Mouse (Mus musculus): Measurements from ENCODE around the gene Hmgcl.
"Not testable (repeated sequence)": the region's sequence is repeated elsewhere in the genome, so short reads cannot be mapped to it uniquely, and the experiment has no call there.

Hmgcl gene

DNA sequence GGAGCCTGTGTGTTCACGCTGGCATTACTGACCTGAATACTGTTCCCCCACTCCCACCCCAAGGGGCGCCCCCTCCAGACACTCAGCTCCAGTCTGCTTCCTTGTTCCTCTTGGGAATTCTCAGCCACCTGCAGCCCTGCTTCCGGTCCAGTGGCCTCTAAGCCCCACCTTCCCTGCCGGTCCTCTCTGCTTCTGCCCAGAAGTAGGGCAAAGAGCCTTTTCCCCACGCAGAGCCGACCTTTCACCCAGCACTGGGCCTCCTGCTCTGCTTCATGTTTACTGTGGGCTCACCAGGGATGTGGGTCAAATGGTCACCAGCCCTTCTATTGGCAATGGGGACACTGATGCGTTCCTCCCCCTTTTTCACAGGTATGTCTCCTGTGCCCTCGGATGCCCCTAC, 12.1 kb downstream of the Hmgcl start:
- no peak for DNase-seq (ENCODE audit: extremely low read depth, low read depth, low spot score)

DNA sequence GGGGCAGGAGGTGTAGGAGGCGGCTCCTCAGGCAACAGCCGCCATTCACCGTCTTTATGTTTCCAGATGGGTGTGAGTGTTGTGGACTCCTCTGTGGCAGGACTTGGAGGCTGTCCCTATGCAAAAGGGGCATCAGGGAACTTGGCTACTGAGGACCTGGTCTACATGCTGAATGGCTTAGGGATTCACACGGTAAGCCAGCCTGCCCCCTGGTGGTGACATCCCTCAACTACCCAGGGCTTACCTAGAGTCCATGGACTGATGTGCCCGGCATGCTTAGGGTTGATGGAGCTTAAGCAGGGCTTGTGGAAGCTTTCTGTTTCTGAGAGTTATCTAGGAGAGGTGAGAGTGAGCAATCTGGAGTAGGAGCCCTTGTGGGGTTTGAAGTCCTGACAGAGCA, 14.5 kb downstream of the Hmgcl start:
- DNase-seq (ENCODE audit: extremely low read depth, low read depth, low spot score): no peak

DNA sequence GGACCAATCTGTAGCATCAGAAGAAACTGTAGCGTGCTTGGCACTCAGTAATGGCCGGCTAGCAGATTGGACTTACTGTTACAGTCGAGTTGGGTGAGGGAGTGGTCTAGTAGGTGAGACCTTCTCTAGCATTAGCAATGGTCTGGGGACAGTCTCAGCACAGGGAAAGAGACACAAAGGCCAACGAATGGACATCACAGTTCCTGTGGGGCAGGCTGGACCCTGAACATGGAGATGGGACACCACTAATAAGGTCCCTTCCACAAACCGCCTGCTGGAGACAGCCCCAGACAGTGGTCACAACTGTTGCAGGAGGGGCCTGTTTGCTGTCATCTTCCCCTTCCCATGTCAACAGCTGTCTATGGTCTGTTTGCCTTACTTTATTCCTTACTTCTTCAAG, 15.5 kb downstream of the Hmgcl start:
- DNase-seq (ENCODE audit: extremely low read depth, low read depth, low spot score): no peak

DNA sequence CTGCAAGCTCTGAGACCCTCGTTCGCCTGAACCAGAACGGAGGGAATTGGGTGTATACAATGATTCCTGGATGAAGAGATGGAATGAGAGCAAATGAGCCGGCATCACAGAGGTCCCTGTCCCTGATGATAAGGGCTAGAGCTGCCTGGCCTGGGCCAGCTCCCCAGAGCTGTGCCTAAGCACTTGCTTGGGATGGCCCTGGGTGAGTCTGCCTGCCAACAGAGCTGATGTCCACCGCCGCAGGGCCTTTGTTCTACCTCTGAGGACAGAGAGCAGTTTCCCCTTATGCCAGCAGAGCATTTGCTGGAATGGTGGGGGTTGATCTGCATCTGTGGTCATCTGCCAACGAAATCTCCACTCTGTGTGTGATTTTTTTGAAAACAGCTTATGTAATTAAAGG, 15.9 kb downstream of the Hmgcl start:
- no peak for DNase-seq (ENCODE audit: extremely low read depth, low read depth, low spot score)

DNA sequence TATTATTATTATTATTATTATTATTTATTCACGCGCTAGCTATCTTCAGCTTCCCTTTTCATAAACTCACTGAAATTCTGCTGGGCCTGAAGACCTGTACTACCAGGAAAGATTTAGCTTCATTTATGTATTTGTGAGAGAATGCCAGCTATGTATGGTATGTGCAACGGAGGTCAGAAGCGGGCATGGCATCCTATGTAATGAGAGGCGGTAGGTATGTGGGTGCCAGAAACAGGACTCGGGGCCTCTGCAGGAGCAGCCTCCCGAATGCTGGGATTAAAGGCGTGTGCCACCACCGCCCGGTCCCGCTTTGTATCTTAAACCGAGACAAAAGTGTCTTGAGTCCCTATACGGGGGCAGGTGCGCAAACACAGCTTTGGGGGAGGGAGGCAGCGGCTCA, 16.7 kb downstream of the Hmgcl start:
- DNase-seq (ENCODE audit: extremely low read depth, low read depth, low spot score): no peak

DNA sequence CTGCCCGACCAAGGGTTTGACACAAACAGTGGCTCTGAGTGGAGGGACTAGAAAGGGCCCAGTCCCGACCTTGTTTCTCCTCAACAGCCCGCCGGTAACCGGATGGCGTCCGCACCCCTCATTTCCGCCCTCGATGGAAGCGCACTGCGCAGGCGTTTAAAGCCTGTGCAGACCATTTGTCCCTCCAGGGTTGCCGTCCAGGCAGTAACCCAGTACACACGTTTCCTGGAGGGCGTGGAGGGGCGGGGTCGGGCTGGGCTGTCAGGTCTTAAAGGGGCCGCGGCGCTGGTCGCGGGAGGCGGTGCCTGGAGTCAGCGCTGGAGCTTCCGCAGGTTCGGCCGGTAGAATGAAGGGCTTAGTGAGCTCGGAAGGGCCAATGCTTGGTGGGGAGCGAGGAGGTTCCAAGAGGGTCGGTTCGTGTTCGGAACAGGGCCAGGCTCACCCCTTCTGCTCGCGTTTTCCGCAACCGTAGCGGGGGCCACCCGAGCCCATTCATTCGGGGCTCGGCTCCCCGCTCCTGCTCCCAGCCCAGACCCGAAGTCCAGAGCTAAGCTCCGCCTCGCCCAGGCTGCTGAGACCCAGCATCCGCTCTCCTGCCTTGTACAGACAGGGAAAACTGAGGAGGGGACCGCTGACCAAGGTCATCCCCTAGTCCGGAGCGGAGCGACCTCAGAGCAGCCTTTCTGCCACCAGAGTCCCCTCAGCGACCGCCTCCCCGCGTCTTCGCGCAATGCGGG, 17.4 kb downstream of the Hmgcl start, which contains the start of gene Gale:
TSS of gene Gale (plus strand) at position 271 of the 737 bp plus-strand sequence.
- peak; percentile 77 for DNase-seq (ENCODE audit: extremely low read depth, low read depth, low spot score)

DNA sequence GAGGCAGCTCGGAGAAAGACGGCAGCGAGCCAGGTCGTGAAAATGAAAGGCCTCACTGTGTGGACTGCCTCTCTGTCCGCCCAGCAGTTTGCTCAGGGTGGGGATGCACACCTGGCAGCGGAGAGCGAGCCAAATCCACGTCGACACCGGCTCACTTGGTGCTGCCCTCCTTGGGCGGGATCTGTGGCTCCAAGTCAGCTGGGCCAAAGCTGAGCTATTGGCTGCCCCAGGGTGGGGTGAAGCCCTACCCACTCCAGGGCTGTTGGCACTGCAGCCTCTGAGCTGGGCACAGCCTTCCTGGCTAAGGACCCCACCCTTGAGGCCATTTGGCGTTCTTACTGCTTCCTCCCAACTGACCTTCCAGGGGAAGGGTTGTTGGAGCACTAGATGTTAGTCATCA, 18.2 kb downstream of the Hmgcl start:
- DNase-seq (ENCODE audit: extremely low read depth, low read depth, low spot score): peak; percentile 54

DNA sequence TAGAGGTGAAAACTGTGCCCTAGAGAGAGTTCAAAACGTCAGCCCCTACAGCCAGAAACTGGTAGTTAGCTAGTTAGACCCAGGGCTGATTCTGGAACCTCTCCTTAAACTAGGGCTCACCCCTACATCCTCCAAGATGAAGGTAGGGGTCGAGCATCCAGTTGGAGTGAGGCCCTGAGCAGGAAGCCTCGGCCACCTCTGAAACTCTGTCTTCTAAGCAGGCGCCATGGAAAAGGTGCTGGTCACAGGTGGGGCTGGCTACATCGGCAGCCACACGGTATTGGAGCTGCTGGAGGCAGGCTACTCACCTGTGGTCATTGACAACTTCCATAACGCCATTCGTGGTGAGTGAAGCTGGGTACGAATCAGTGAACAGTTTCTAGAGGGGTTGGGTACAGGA, 18.9 kb downstream of the Hmgcl start:
- no peak for DNase-seq (ENCODE audit: extremely low read depth, low read depth, low spot score)

DNA sequence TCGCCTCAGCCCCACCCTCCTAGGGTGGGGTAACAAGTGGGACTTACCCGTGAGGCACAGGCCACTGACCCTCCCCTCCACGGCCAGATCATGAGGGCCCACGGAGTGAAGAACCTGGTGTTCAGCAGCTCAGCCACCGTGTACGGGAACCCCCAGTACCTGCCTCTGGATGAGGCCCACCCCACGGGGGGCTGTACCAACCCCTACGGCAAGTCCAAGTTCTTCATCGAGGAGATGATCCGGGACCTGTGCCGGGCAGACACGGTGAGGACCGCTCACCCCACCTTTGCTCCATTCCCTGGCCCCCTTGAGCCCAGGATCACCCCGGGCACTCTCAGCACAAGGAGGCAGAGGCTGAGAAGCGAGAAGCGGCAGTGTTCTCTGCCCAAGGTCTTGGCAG, 20.0 kb downstream of the Hmgcl start:
- no peak for DNase-seq (ENCODE audit: extremely low read depth, low read depth, low spot score)

DNA sequence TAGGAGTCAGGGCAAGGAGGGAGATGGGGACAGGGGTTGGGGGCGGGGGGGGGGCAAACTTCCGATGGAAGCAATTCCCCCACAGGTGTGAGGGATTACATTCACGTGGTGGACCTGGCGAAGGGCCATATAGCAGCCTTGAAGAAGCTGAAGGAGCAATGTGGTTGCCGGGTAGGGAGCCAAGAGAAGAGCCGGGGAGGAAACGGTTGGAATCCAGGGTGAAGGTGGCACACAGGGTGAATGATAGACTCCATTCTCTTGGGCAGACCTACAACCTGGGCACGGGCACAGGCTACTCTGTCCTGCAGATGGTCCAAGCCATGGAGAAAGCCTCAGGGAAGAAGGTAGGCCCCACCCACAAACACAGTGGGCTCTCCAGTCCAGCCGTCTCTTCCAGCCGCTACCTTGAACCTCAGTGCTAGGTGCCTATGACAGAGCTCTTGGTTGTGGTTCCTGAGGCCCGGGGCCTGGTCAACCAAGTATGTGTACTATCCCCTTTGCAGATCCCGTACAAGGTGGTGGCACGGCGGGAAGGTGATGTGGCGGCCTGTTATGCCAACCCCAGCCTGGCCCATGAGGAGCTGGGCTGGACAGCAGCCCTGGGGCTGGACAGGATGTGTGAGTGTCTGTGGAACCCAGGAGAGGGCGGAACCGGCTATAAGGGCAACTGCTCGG, 21.0 kb downstream of the Hmgcl start:
- DNase-seq (ENCODE audit: extremely low read depth, low read depth, low spot score): no peak

DNA sequence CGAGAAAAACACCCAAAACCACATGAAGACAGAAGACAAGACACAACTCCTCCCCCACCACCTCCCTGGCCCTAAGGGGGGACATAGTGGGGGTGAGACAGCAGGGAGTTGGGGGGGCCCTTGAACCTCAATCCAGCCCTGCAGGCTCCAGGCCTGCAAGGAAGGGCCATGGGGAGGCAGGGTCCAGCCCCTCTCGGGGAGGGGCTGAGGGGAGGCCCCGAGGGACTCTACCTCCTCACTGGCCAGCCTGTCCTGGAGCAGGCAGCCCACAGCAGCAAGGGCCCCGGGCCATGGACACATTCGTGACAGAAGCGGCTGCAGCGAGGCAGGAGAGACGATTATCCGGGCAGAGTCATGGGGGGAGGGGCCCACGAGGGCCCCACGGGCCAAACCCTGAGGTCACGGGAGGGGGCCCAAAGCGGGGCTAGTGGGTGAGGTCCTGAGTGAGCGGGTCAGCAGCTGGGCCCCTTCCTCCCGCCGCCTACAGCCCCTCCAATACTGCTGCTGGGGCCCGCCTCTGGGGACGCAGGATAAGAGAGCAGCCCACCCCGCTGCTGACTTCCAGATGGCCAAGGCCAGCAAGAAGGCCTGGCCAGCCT, 22.1 kb downstream of the Hmgcl start:
- DNase-seq (ENCODE audit: extremely low read depth, low read depth, low spot score): no peak

DNA sequence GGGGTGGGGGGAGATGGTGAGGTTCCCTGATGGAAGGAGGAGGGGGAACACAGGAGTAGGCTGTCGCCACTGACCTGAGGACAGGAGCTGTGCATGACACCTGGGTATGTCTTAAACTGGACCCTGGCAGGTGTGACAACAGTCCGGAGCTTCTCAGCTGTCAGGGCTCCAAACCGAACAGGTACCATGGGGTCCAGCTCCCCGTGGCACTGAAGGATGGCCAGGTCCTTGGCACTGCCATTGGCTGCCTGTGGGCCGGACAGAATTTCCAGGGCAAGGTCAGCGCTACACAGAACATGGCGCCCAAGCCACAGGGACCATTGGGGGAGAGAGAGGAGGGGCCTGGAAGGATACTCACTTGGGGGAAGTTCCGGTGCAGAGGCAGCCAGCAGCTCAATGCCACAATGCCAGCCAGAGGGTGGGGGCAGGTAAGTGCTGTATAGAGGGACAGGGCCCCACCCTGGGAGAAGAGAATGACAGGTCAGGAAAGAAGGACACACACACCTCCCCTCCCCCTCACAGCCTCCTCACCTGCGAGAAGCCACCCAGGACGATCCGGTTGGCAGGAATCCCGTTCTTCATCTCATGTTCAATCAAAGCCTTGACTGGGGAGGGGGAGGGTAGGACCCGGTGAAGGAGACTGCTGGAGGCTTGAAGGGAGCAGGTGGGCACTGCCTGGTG, 23.0 kb downstream of the Hmgcl start:
- no peak for DNase-seq (ENCODE audit: extremely low read depth, low read depth, low spot score)

DNA sequence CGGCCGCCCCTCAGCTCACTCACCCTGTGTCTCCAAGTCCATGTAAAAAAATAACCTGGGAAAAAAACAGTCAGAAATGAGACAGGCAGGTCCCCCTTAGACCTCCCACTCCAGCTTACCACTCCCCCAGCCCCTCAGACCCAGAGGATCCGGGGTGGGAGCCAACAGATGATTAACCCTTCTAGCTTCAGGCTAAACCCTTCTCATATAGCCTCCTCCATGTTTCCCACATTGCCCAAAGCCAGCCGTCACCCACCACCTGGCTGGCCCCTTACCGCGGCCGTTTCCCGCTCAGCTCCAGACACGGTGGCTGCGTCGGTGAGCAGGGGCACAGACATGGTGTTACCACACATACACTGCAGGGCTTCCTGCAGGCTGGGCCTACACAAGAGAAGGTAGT, 24.3 kb downstream of the Hmgcl start:
- DNase-seq (ENCODE audit: extremely low read depth, low read depth, low spot score): no peak

DNA sequence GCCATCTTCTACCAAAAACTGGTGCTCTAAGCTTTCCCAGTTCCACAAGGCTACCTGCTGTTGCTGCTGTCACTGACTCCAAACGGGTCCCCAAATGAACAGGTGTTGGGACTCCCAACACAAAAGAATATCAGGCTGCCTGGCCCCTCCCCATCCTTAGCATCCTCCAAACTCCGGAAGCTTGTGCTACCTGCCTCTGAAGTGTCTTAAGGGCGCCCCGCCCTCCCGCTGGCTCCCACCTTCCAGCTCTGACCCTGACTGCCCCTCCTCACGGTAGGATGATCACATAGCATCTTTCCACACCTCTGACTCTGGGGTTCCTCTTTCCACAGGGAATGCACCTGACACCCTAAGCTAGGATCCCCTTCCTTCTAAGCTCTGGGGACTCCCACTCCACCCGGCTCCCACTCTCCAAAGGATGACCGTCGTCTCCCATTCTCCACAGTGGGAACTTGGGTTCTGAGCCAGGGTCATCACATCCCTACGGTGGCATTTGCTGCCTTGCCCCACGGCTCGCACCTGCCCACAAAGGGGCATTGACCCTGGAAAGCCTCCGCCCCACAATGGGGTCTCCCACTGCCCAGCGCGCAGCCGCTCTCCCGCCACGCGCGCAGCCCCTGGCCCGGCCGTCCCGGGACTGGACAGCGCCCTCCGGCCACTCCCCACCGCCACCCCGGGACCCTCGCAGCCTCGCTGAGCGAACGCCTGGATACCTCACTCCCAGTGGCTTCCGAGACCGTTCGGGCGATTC, 25.7 kb downstream of the Hmgcl start:
- no peak for DNase-seq (ENCODE audit: extremely low read depth, low read depth, low spot score)

DNA sequence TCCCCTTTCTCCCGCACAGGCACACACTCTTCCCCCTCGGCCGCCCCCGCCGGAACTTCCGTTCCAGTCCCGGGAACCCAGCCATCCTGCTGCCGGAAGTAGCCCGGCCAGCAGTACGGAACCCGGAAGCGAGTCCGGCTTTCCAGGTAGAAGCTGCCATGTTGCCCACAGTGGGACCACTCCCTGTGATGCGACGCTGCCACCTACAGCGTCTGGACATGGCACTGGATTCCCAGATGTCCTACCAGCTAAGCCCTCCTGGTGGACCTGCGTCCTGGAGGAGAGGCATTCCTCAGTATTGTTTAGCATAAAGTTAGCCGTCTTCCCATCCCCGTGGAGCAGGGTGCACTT, 26.3 kb downstream of the Hmgcl start, which contains the start of gene Lypla2:
TSS of gene Lypla2 (minus strand) at position 71 of the 351 bp plus-strand sequence.
- DNase-seq (ENCODE audit: extremely low read depth, low read depth, low spot score): no peak

DNA sequence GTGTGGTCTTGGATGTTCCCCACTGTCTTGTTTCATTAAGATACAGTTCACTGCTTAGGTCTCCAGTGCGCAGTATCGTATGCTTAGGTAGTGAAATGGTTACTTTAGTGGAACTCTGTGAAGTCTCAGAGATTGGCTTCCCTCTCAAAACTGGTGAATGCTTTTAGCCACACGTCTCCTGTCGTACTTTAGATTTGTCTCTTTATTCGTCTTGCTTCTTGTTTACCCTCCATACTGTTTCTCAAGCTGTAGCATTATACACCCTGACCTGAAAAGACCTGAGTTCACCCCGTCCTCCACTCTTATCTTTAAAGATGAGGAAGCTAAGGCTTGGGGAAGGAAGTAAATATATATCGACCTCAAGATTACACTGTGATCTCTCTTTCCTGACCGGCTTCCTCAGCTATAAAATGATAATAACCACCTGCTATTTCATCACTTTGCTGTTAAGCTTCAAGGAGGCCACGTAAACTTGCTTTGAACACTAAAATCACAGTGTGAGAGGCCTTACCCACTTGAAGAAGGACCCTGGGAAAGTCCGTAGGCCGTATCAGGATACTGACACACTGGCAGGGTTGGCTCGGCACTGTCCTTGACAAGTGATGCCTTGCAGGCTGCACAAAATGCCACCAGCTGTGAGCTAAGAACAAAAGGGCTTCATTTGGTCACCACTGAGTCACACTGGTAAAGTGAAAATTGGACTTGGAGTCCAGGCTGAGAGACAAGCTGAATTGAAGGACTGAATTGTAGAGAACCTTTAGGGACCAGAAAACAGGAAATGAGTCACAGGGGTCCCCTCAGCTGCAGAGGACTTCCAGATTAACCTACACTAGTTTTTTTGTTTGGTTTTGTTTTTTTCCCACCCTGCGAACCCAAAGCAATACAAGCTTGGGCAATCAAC, 26.9 kb downstream of the Hmgcl start:
- no peak for DNase-seq (ENCODE audit: extremely low read depth, low read depth, low spot score)

DNA sequence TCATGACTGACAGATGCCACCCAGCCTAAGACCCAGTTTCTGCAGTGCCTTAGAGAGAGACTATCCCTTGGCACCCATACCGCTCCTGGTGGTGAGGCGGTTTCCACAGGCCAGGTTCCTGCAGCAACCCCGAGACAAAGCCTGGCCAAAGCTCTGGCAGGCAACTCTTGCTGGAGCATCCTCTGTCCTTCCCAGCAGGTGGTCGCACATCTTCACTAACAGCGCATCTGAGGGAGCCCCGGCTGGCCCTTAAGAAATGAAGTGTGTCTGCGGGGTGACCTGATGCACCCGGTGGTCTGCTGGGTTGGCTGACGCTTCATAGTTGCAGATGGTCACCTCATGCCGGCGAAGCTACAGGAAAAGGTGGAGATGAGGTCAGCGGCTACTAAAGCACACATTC, 29.9 kb downstream of the Hmgcl start:
- DNase-seq (ENCODE audit: extremely low read depth, low read depth, low spot score): no peak

DNA sequence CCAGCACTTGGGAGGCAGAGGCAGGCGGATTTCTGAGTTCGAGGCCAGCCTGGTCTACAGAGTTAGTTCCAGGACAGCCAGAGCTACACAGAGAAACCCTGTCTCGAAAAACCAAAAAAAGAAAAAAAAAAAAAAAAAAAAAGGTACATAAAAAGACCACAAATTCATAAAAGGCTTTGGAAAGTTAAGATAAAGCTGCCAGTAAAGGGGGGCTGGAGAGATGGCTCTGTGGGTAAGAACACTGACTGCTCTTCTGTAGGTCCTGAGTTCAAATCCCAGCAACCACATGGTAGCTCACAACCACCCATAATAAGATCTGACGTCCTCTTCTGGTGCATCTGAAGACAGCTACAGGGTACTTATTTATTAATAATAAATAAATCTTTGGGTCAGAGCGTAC, 34.0 kb downstream of the Hmgcl start:
- not testable (repeated sequence) for DNase-seq (ENCODE audit: extremely low read depth, low read depth, low spot score)

DNA sequence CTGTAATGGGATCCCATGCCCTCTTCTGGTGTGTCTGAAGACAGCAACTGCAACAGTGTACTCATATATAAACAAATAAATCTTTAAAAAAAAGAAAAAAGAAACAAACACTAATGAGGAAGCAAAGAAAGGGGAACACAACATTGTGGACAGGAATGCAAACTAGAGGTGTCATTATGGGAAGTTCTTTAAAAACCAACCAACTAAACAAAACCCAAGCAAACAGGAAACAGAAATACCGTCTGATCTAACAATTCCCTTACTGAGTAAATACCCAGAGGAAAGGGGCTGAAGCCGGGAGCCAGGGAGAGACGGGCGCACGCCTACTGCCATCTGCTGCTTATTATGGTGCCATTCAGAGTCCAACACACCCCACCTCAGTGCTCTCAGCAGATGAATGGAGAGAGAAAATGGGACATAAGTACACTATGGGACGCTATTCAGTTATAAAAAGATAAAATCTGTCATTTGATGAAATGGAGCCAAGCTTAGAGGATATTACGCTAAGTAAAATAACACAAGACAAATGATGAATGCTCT, 35.3 kb downstream of the Hmgcl start:
- DNase-seq (ENCODE audit: extremely low read depth, low read depth, low spot score): no peak

DNA sequence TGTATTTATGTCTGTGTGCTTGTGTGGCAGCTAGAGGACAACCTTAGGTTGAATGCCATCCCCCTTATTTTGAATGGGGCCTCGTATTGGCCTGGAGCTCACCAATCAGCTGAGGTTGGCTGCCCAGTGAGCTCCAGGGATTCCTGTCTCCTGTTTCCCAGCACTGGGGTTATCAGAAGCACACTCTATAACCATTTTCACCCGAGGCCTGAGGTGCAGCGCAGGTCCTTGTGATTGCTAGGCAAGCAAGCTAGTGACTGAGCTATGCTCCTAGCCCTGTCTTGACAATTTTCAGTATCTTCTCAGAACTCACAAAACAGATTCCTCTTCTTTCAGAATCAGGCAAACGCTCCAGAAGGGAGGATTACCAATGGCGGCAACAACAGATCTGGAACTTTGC, 38.3 kb downstream of the Hmgcl start:
- no peak for DNase-seq (ENCODE audit: extremely low read depth, low read depth, low spot score)

Measured in fat pad, adult 2 months (tissue).